ENCODE assay signal across 8 mouse cellular contexts in genomic region chr7:28277615-28278278, GRCm38 (mm10). TPM values are rescaled to one million over a fixed set of nuclear protein-coding genes. Genes with fewer than 3 reads are reported as not detected.
DNase-seq lines count a peak whose midpoint lies in the region; ATAC-seq and TF ChIP-seq lines count a peak whose summit lies in the region.

Gene Eid2b, plus strand, starts transcription at chr7:28277739.

- peak; percentile 98 for TF ChIP-seq CTCF in left cerebral cortex, adult 2 months (IDR thresholded peaks at IDR 0.05)

- H3K27ac ChIP-seq in left cerebral cortex, adult 2 months, result peak within 1 kb of the TSS; percentile 92

- intact Hi-C loops in left cerebral cortex, adult 2 months (cut with DNase I), result loop anchor here (5.0 kb wide), 1 partner anchor 60 kb away; the partner anchor contains the start of gene Supt5

- ATAC-seq in megakaryocyte, adult 5-6 weeks (ENCODE audit: poor library complexity, severe bottlenecking), result peak; percentile 99

- peak within 1 kb of the TSS; percentile 76 for H3K4me3 ChIP-seq in left cerebral cortex, adult 2 months

- DNase-seq in adrenal gland, adult (ENCODE audit: inconsistent age in 2 of 2, low spot score in 1 of 2), result peak; percentile 96 to 99
- peak; percentile 96 for DNase-seq in embryo, embryonic 10 days (ENCODE audit: low spot score)
- DNase-seq in gastrocnemius, adult 8-10 months (ENCODE audit: low spot score in 2 of 2), result peak; percentile 90 to 93
- peak; percentile 83 for DNase-seq in hindlimb bud, embryonic 11.5 days (ENCODE audit: extremely low spot score, low read depth, low spot score)
- peak; percentile 96 to 98 for DNase-seq in left cerebral cortex, adult 2 months (ENCODE audit: extremely low spot score in 1 of 2, low spot score in 2 of 2)
- DNase-seq in right cerebral cortex, adult 18-20 months, result peak; percentile 96
- DNase-seq in urinary bladder, adult 2 months (ENCODE audit: low spot score), result peak; percentile 95

RNA-seq across cellular contexts. Expression of gene Eid2b, which starts in this region (rescaled TPM):
- 1 to 10 TPM; 5.1 to 7.2 (median 6.3) TPM for total RNA-seq in gastrocnemius, adult 8-10 months (2022)
- total RNA-seq in left cerebral cortex, adult 2 months (2021), result 10 to 100 TPM; 32.3 to 33.4 TPM
- total RNA-seq in megakaryocyte, adult 5-6 weeks (2015), result 3.6 and 5.8 TPM in 2 replicates
- 2.9 and 3.0 TPM in 2 replicates for total RNA-seq in megakaryocyte, adult 5-6 weeks (2017)
- 9.4 and 10.1 TPM in 2 replicates for polyA plus RNA-seq in urinary bladder, adult 2 months (2012; rRNA removed)

Comparison
In these comparisons a context has a peak if more than half of its experiments do, and no peak if none do; other contexts are left out.
1. Peak in every context shown above with its lines: DNase-seq, ATAC-seq, H3K4me3 ChIP-seq and H3K27ac ChIP-seq.
2. RNA of gene Eid2b (total RNA-seq): 32.3 to 33.4 TPM in left cerebral cortex, adult 2 months; 5.1 to 7.2 TPM in gastrocnemius, adult 8-10 months and 2.9 to 5.8 TPM in megakaryocyte, adult 5-6 weeks; every median in the first group is over 4 times any median in the second.